Mouse (Mus musculus) neural tube, embryonic 14.5 days (tissue): ENCODE data around the gene Pxylp1. TPM values are rescaled to one million over a fixed set of nuclear protein-coding genes. Genes with fewer than 3 reads are reported as not detected.
A peak's percentile ranks its signal among the peaks of the same experiment; 100 is the strongest.

Experiments used
- ATAC-seq: fragments of 200-750 bp; cut with Nextera tagmentation; 2 replicates; pipeline ENCODE4 v1.8.0; 2017; ENCODE audit warnings: low read depth, mild to moderate bottlenecking, moderate TSS enrichment, moderate library complexity
- H3K27ac ChIP-seq: fragments of 300-500 bp; sonication (generic); 2 replicates; pipeline ENCODE4 v1.5.1; 2014; ENCODE audit warnings: low read depth, mild to moderate bottlenecking, control low read depth, low read length, moderate library complexity, mixed read lengths
- H3K27me3 ChIP-seq: fragments of 300-500 bp; sonication (generic); 2 replicates; pipeline ENCODE4 v1.6.1; 2014; ENCODE audit warnings: low read length; ENCODE audit not compliant: control insufficient read depth, insufficient read depth
- H3K36me3 ChIP-seq: fragments of 300-500 bp; sonication (generic); 2 replicates; pipeline ENCODE4 v1.6.1; 2014; ENCODE audit warnings: low read length, mixed read lengths; ENCODE audit not compliant: control insufficient read depth, insufficient read depth
- H3K4me1 ChIP-seq: fragments of 300-500 bp; sonication (generic); 2 replicates; pipeline ENCODE4 v1.6.1; 2014; ENCODE audit warnings: low read length; ENCODE audit not compliant: control insufficient read depth, insufficient read depth
- H3K4me2 ChIP-seq: fragments of 300-500 bp; sonication (generic); 2 replicates; pipeline ENCODE4 v1.6.1; 2014; ENCODE audit warnings: mild to moderate bottlenecking, low read depth, low read length, control low read depth
- H3K4me3 ChIP-seq: fragments of 300-500 bp; sonication (generic); 2 replicates; pipeline ENCODE4 v1.5.1; 2014; ENCODE audit warnings: low read depth, low read length, control low read depth, mixed read lengths
- H3K9ac ChIP-seq: fragments of 300-500 bp; sonication (generic); replicated peaks from 2 replicates; pipeline ENCODE4 v1.6.1; 2014; ENCODE audit warnings: low read depth, mild to moderate bottlenecking, control low read depth, low read length, mixed read lengths
- H3K9me3 ChIP-seq: fragments of 300-500 bp; sonication (generic); 2 replicates; pipeline ENCODE4 v1.6.1; 2016; ENCODE audit warnings: low read length; ENCODE audit not compliant: control insufficient read depth
- WGBS: fragments of 180-500 bp; shearing (Covaris S2); extraction: QIAGEN DNeasy Blood & Tissue Kit; methylation state at CpG from one replicate; pipeline ENCODE4 v1.1.7; 2014; 5-methylcytosine and 5-hydroxymethylcytosine counted together
- polyA plus RNA-seq: library from polyadenylated mRNA; unstranded; fragments of >200 nt; fragmentation: Nextera tagmentation; extraction: Ambion mirVana; gene quantifications from 2 replicates; pipeline ENCODE4 v1.2.1, GENCODE M21; 2014

Pxylp1 gene
- polyA plus RNA-seq, 1 experiment from 2014 or later = 30.3 TPM

DNA sequence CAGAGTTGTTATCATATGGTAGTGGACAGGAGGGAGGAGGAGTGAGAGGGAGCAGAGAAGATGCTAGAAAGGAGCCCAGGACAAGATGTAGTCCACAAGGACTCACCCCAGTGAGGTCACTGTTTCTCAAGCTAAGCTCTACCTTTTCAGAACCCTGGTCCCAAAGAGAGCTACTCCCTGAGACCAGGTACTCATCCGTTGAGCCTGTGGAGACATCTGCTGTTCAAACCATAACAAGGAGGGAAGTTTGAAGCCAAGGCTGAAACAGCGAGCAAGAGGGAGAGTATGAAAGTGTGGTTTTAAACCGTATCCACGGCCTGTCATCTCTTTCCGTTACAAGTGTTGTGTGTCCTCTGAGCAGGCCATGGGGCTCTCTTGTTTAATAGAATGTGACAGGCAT is 22.9 kb downstream of the Pxylp1 start:
- Histone ChIP-seq H3K27ac (no peak overlapping the region), H3K9me3 (no peaks in the 10 kb centered on the region), H3K36me3 (no peaks in the 10 kb centered on the region), H3K4me2 (no peak overlapping the region), H3K9ac (no peak overlapping the region), H3K27me3 (no peaks in the 10 kb centered on the region), H3K4me3 (no peak overlapping the region), H3K4me1 (no peaks in the 10 kb centered on the region)
- 94% methylated on average over 5 of the region's 5 CpGs for WGBS
- ATAC-seq = no peak

DNA sequence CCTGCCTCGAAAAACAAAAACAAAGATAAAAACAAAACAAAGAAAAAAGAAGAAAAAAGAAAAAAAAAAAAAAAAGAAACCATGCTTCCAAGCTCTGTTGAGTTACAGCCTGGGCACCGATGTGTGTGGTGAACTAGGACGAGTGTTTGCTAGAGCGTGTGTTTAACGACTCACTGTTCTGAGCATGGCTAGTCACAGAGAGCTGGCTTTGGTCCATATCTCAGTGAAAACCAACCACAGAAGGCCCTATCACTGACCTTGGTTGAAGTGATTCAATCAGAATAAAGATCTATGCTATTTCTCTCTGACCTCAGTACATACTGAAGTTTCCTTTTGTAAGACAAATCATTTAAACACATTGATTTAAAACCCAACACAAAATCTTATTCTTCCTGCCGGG is 23.9 kb downstream of the Pxylp1 start:
- no peaks in the 10 kb centered on the region for H3K9me3 ChIP-seq
- no peaks in the 10 kb centered on the region for H3K4me1 ChIP-seq
- ATAC-seq = no peak
- WGBS = 72% methylated on average over 6 of the region's 6 CpGs
- no peak overlapping the region for H3K4me2 ChIP-seq
- H3K36me3 ChIP-seq = no peaks in the 10 kb centered on the region
- H3K4me3 ChIP-seq = no peak overlapping the region
- H3K27me3 ChIP-seq = no peaks in the 10 kb centered on the region
- no peak overlapping the region for H3K9ac ChIP-seq
- H3K27ac ChIP-seq = no peak overlapping the region

DNA sequence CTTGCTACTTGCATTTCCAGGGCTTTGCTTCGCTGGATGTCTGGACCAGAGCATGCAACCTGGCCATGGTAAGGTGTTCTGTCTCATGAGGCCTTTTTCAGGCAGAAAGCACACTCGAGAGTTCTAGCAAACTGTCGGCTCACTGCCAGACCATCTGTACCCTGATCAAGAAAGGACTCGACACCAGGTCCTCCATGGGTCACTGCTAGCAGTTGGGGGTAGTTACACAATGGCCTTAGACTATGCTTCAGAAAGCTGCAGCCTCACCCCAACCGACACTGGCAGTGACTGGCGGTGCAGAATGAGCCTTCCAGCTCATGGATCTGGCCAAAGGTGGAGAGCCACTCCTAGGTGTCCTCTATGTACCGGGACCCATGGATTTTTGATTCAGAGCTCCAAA is 25.3 kb downstream of the Pxylp1 start:
- no peak overlapping the region for H3K9ac ChIP-seq
- WGBS = 53% methylated on average over 7 of the region's 7 CpGs
- H3K4me2 ChIP-seq = no peak overlapping the region
- ATAC-seq = no peak
- H3K27me3 ChIP-seq = no peaks in the 10 kb centered on the region
- no peak overlapping the region for H3K27ac ChIP-seq
- H3K9me3 ChIP-seq = no peaks in the 10 kb centered on the region
- no peaks in the 10 kb centered on the region for H3K4me1 ChIP-seq
- H3K36me3 ChIP-seq = no peaks in the 10 kb centered on the region
- no peak overlapping the region for H3K4me3 ChIP-seq

DNA sequence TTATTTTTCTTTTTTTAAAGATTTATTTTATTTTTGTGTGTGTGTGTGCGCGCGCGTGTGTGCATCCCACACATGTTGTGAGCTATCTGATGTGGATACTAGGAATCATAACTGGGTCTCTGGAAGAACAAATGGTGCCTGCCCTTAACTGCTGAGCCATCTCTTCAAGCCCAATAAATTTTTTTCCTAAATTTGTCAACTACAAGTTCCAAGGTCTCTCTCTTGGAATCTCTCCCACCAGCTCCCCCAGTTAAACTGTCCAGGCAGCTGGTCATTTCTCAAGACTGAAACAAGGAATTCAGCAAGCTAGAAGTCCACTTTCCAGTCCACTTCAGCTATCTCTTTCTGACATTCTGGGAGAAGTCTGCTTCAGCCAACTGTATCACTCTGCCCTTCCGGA is 26.3 kb downstream of the Pxylp1 start:
- Histone ChIP-seq H3K9me3 (no peaks in the 10 kb centered on the region), H3K4me2 (no peak overlapping the region), H3K36me3 (no peaks in the 10 kb centered on the region), H3K27me3 (no peaks in the 10 kb centered on the region), H3K4me3 (no peak overlapping the region), H3K4me1 (no peaks in the 10 kb centered on the region), H3K27ac (no peak overlapping the region), H3K9ac (no peak overlapping the region)
- 97% methylated on average over 5 of the region's 5 CpGs for WGBS
- no peak for ATAC-seq

GRCm38 (mm10) chr9:96865473-96866050 is 26.9 kb downstream of the Pxylp1 start:
- peak overlapping the region; percentile 34; the same call in 1 of the 2 replicates for H3K27ac ChIP-seq
- H3K4me1 ChIP-seq = no peaks in the 10 kb centered on the region
- no peak for ATAC-seq
- H3K9me3 ChIP-seq = no peaks in the 10 kb centered on the region
- no peaks in the 10 kb centered on the region for H3K27me3 ChIP-seq
- WGBS = 75% methylated on average over 16 of the region's 16 CpGs
- no peak overlapping the region for H3K9ac ChIP-seq
- no peak overlapping the region for H3K4me3 ChIP-seq
- H3K36me3 ChIP-seq = no peaks in the 10 kb centered on the region
- no peak overlapping the region for H3K4me2 ChIP-seq

GRCm38 (mm10) chr9:96863539-96863938 is 28.9 kb downstream of the Pxylp1 start:
- H3K9ac ChIP-seq = no peak overlapping the region
- no peaks in the 10 kb centered on the region for H3K9me3 ChIP-seq
- no peak for ATAC-seq
- H3K36me3 ChIP-seq = no peaks in the 10 kb centered on the region
- no peak overlapping the region for H3K27ac ChIP-seq
- H3K4me2 ChIP-seq = no peak overlapping the region
- H3K4me3 ChIP-seq = no peak overlapping the region
- no peaks in the 10 kb centered on the region for H3K4me1 ChIP-seq
- WGBS = 86% methylated on average over 3 of the region's 3 CpGs
- H3K27me3 ChIP-seq = no peaks in the 10 kb centered on the region

- no peaks in the 10 kb centered on the region for H3K4me1 ChIP-seq
- no peaks in the 10 kb centered on the region for H3K27me3 ChIP-seq
- H3K27ac ChIP-seq = no peak overlapping the region
- no peak overlapping the region for H3K4me2 ChIP-seq
- no peak for ATAC-seq
- WGBS = 85% methylated on average over 4 of the region's 4 CpGs
- no peaks in the 10 kb centered on the region for H3K9me3 ChIP-seq
- H3K4me3 ChIP-seq = no peak overlapping the region
- no peak overlapping the region for H3K9ac ChIP-seq
- H3K36me3 ChIP-seq = no peaks in the 10 kb centered on the region
Measured at GRCm38 (mm10) chr9:96862836-96863235, 29.6 kb downstream of the Pxylp1 start.

DNA sequence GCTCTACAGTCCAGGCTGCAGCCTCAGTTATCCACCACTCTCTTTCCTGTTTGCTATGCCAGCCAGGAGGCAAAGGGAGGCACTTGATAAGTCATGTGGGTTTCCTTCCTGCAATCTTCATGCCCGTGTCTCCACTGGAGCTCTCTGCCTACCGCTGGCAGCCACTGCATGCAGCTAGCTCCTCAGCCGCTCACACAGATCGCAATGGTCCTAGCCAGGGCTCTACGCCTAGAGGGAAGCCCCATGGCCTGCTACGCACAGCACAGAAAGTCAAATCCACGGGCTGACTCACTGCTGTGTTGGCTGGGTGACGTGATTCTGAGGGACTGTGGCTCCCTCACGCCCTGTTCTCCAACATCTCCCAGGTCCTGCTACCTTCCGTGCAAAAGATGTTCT is 31.4 kb downstream of the Pxylp1 start:
- 88% methylated on average over 10 of the region's 10 CpGs for WGBS
- H3K4me3 ChIP-seq = no peak overlapping the region
- no peaks in the 10 kb centered on the region for H3K4me1 ChIP-seq
- no peak overlapping the region for H3K27ac ChIP-seq
- no peaks in the 10 kb centered on the region for H3K9me3 ChIP-seq
- no peaks in the 10 kb centered on the region for H3K36me3 ChIP-seq
- no peak overlapping the region for H3K9ac ChIP-seq
- no peak overlapping the region for H3K4me2 ChIP-seq
- ATAC-seq = no peak
- H3K27me3 ChIP-seq = no peaks in the 10 kb centered on the region

- H3K9ac ChIP-seq = no peak overlapping the region
- H3K9me3 ChIP-seq = no peaks in the 10 kb centered on the region
- H3K27me3 ChIP-seq = no peaks in the 10 kb centered on the region
- H3K4me3 ChIP-seq = no peak overlapping the region
- H3K4me2 ChIP-seq = no peak overlapping the region
- H3K4me1 ChIP-seq = no peaks in the 10 kb centered on the region
- H3K27ac ChIP-seq = no peak overlapping the region
- no peak for ATAC-seq
- H3K36me3 ChIP-seq = no peaks in the 10 kb centered on the region
- 91% methylated on average over 5 of the region's 5 CpGs for WGBS
Measured at GRCm38 (mm10) chr9:96860380-96861091, 31.9 kb downstream of the Pxylp1 start.
